Mouse (Mus musculus): ENCODE results near the gene Gm29866. TPM values are rescaled to one million over a fixed set of nuclear protein-coding genes. Genes with fewer than 3 reads are reported as not detected.
"Not testable (repeated sequence)": the region's sequence is repeated elsewhere in the genome, so short reads cannot be mapped to it uniquely, and the experiment has no call there.

Gene Gm29866
- total RNA-seq (2021): not detected

GRCm38 (mm10) chrY:20993557-20993956 lies at the start of gene Gm29866:
Gene Gm29866, minus strand, starts transcription at chrY:20993657.
- intact Hi-C loops (cut with DNase I); DNase-seq: not testable (repeated sequence)

Other genes with a start within 250 kb of the Gm29866 start
- not detected for gene Gm20909, start 170.9 kb upstream of the Gm29866 start, total RNA-seq (2021)
- gene Gm20865, start 247.9 kb upstream of the Gm29866 start, total RNA-seq (2021): not detected